Mouse (Mus musculus): Measurements from ENCODE around the gene Ccdc85b.

The Ccdc85b gene

DNA sequence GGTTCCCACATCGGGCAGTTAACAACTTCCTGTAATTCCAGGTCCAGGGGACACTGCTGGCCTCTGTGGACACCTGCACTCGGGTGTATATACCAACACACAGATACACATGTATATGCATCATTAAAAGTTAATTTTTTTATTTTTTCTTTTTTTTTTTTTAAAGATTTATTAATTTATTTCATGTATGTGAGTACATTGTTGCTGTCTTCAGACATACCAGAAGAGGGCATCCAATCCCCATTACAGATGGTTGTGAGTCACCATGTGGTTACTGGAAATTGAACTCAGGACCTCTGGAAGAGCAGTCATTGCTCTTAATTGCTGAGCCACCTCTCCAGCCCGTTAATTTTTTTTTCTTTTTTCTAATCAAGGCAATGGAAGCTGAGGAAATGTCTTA, 15.2 kb upstream of the Ccdc85b start:
- CTCF ChIA-PET, result interaction anchor here (0.8 to 3.3 kb wide), 8 partner anchors 9 to 95 kb away, joined by 3 to 21 read pairs (median 6); partner anchors contain the start of genes Mus81 (in 2 of the 4), Ap5b1 (in 1 of the 4) and Ccdc85b (in 1 of the 4)
- POLR2A ChIA-PET, result interaction anchor here in 3 of 4 experiments (0.7 to 28.9 kb wide), 12 partner anchors 9 to 176 kb away, joined by 3 to 735 read pairs (median 6); partner anchors contain the start of genes Cfl1 (in 3 of the 3), Mus81 (in 3 of the 3), Fibp (in 2 of the 3) and Ccdc85b (in 1 of the 3)

GRCm38 (mm10) chr19:5471846-5472245, 14.2 kb upstream of the Ccdc85b start:
- CTCF ChIA-PET, result interaction anchor here in 3 of 4 experiments (0.7 to 1.9 kb wide), 6 partner anchors 8 to 316 kb away, joined by 3 to 7 read pairs (median 3); partner anchors contain the start of genes Fibp (in 1 of the 3) and Mus81 (in 1 of the 3)
- POLR2A ChIA-PET, result interaction anchor here in 3 of 4 experiments (0.7 to 28.9 kb wide), 9 partner anchors 14 to 574 kb away, joined by 3 to 735 read pairs (median 4); partner anchors contain the start of genes Ccdc85b (in 2 of the 3), Cfl1 (in 2 of the 3) and Mus81 (in 2 of the 3)

DNA sequence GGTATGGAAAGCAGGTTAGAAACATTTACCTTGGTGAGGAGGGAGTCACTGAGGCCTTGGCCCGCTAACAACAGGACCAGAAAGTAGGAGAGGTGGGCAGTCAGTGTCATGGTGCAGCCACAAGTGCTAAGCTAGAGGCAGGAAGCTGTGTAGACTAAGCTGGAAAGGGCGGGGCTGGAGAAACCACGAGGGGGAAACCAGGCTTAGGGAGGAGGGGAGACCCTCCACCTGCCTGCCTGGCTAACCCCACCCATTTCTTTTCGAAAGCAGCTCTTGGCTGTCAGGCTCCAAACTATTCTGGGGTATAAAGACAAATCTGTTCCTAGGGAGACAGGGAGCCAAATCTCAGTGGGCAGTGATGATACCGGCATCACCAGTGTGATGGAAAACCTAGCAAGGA, 10.7 kb upstream of the Ccdc85b start, which contains the start of gene Ctsw:
TSS of gene Ctsw (minus strand) at position 134 of the 400 bp plus-strand sequence.
- POLR2A ChIA-PET, result interaction anchor here (0.6 to 28.9 kb wide), 26 partner anchors 8 to 1007 kb away, joined by 3 to 735 read pairs (median 4); partner anchors contain the start of genes Mus81 (in 4 of the 4), Ccdc85b (in 3 of the 4), Cfl1 (in 3 of the 4) and Drap1 (in 3 of the 4)
- CTCF ChIA-PET, result interaction anchor here in 3 of 4 experiments (0.6 to 10.5 kb wide), 6 partner anchors 11 to 319 kb away, joined by 4 to 118 read pairs (median 6); partner anchors contain the start of genes Mus81 (in 2 of the 3), Ccdc85b (in 1 of the 3) and Cfl1 (in 1 of the 3)

GRCm38 (mm10) chr19:5466916-5467500, 9.3 kb upstream of the Ccdc85b start:
- ChIA-PET CTCF (interaction anchor here in 1 of 4 experiments (0.6 to 10.5 kb wide), 3 partner anchors 10 to 320 kb away, joined by 3 to 118 read pairs (median 10); partner anchors contain the start of genes Ccdc85b, Cfl1 and Mus81), POLR2A (interaction anchor here in 3 of 4 experiments (0.7 to 28.9 kb wide), 9 partner anchors 10 to 167 kb away, joined by 3 to 735 read pairs (median 8); partner anchors contain the start of genes Ccdc85b (in 2 of the 3), Cfl1 (in 2 of the 3), Mus81 (in 2 of the 3) and Drap1 (in 1 of the 3))

DNA sequence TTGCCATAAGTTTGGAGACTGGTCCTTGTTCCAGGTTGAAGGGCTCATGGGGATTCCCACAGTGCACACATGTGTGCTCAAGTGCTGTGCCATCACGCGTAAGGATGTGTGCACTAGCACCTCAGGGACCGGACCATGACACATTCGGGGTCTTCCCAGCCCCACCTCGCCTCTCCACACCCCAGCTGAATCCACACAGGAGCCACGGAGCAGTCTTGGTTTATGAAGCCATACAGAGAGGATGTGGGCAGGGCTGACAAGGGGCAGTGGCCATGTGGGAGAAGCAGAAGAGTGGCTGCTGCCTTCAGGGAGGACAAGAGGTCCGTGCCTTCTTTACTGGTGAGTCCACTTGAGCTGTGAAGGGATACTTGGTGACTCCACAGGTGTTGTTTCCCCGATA, 7.3 kb upstream of the Ccdc85b start:
- ChIA-PET CTCF (interaction anchor here (0.6 to 10.5 kb wide), 9 partner anchors 10 to 167 kb away, joined by 3 to 118 read pairs (median 8); partner anchors contain the start of genes Mus81 (in 3 of the 4), Ap5b1 (in 1 of the 4), Cfl1 (in 1 of the 4) and Efemp2 (in 1 of the 4)), POLR2A (interaction anchor here in 3 of 4 experiments (0.6 to 28.9 kb wide), 12 partner anchors 8 to 57 kb away, joined by 3 to 735 read pairs (median 7); partner anchors contain the start of genes Mus81 (in 3 of the 3), Cfl1 (in 2 of the 3), AI837181 (in 1 of the 3) and Ccdc85b (in 1 of the 3))

- CTCF ChIA-PET, result interaction anchor here (0.6 to 10.5 kb wide), 60 partner anchors 8 to 410 kb away, joined by 3 to 118 read pairs (median 4); partner anchors contain the start of genes Mus81 (in 4 of the 4), AI837181 (in 1 of the 4), Ap5b1 (in 1 of the 4) and Cfl1 (in 1 of the 4)
- POLR2A ChIA-PET, result interaction anchor here (0.5 to 28.9 kb wide), 57 partner anchors 10 to 986 kb away, joined by 3 to 735 read pairs (median 4); partner anchors contain the start of genes Mus81 (in 4 of the 4), Cfl1 (in 3 of the 4), Eif1ad (in 3 of the 4) and Drap1 (in 2 of the 4)
These were observed 6.3 kb upstream of the Ccdc85b start for GRCm38 (mm10) chr19:5463791-5464562.

- CTCF ChIA-PET, result interaction anchor here (0.6 to 10.5 kb wide), 51 partner anchors 9 to 409 kb away, joined by 3 to 118 read pairs (median 4); partner anchors contain the start of genes Mus81 (in 4 of the 4), AI837181 (in 1 of the 4), Ap5b1 (in 1 of the 4) and Cfl1 (in 1 of the 4)
- POLR2A ChIA-PET, result interaction anchor here (0.5 to 28.9 kb wide), 47 partner anchors 10 to 985 kb away, joined by 3 to 735 read pairs (median 4); partner anchors contain the start of genes Mus81 (in 4 of the 4), Cfl1 (in 3 of the 4), Drap1 (in 2 of the 4) and Efemp2 (in 2 of the 4)
These were observed 5.5 kb upstream of the Ccdc85b start for GRCm38 (mm10) chr19:5463212-5463611.

DNA sequence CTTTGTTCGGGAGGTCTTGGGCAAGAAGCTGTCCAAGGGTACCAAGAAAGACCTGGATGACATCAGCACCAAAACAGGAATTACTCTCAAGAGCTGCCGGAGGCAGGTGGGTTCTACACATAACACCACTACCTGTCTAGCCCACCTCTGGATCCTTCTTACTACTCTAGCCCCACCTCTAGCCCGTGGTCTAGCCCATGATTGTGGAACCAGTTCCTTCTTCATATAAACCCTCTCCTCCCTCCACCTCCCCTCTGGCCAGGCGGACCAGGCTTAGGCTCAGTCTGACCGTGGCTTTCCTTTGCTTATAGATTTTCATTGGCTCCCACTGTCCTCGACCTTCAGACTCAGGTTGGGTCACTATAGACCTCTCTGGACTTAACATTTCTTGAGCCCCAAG, 3.7 kb upstream of the Ccdc85b start:
- ChIA-PET POLR2A (interaction anchor here (1.0 to 28.9 kb wide), 13 partner anchors 9 to 166 kb away, joined by 3 to 735 read pairs (median 7); partner anchors contain the start of genes Mus81 (in 4 of the 4), Cfl1 (in 2 of the 4), Drap1 (in 2 of the 4) and AI837181 (in 1 of the 4)), CTCF (interaction anchor here in 2 of 4 experiments (2.2 to 10.5 kb wide), 2 partner anchors 27 kb away, joined by 13 to 118 read pairs; partner anchors contain the start of genes Mus81 (in 2 of the 2) and Cfl1 (in 1 of the 2))

DNA sequence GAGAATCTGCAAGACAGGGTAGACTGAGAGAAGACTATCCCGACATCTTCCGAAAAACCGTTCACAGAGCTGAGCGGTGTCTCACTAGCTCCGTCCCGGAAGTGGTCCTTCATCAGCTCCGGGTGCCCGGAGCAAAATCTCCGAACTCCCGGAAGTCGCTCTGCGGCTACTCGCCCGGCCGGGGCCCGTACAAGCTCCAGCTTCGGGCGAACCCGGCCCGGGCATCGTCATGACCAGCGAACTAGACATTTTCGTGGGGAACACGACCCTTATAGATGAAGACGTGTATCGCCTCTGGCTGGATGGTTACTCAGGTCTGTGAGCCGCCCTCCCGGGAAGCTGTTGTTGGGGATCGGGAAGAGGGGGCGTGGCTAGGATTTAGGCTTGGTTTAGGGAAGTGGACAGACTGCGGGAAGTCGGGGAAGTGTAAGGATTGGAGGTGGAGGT, 2.8 kb upstream of the Ccdc85b start, which contains the start of gene Fibp:
TSS of gene Fibp (plus strand) at position 151 of the 447 bp plus-strand sequence.
- ChIA-PET POLR2A (interaction anchor here (0.5 to 28.9 kb wide), 46 partner anchors 8 to 804 kb away, joined by 3 to 735 read pairs (median 4); partner anchors contain the start of genes Mus81 (in 4 of the 4), Cfl1 (in 3 of the 4), AI837181 (in 2 of the 4) and Drap1 (in 2 of the 4)), CTCF (interaction anchor here (0.5 to 10.5 kb wide), 16 partner anchors 9 to 326 kb away, joined by 3 to 118 read pairs (median 4); partner anchors contain the start of genes Mus81 (in 3 of the 4), Ap5b1 (in 1 of the 4) and Cfl1 (in 1 of the 4))

- POLR2A ChIA-PET, result interaction anchor here (0.7 to 28.9 kb wide), 37 partner anchors 8 to 625 kb away, joined by 3 to 735 read pairs (median 5); partner anchors contain the start of genes Mus81 (in 4 of the 4), Cfl1 (in 3 of the 4), AI837181 (in 2 of the 4) and Drap1 (in 2 of the 4)
- CTCF ChIA-PET, result interaction anchor here (0.5 to 10.5 kb wide), 13 partner anchors 10 to 327 kb away, joined by 3 to 118 read pairs (median 5); partner anchors contain the start of genes Mus81 (in 3 of the 4), Ap5b1 (in 1 of the 4) and Cfl1 (in 1 of the 4)
These were observed 2.2 kb upstream of the Ccdc85b start for GRCm38 (mm10) chr19:5459896-5460295.

DNA sequence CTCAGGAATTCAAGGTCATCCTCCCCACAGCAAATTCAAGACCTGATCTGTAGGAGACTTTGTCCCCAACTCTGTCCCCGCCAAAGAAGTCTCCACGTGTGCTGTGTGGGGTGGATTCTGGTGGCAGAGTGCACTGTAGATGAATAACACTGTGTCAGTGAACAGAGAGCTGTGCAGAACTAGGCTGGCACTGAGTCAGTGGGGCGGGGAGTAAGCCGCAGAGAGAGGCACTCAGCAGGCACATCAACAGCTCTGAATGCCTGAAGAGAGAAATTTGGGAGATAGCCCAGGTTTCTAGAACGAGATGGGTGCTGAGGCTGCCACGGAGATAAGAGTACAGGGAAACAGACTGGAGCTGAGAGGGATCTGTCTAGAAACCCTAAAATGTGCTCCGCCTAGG, 1.3 kb upstream of the Ccdc85b start:
- CTCF ChIA-PET, result interaction anchor here in 3 of 4 experiments (1.9 to 10.5 kb wide), 4 partner anchors 29 to 51 kb away, joined by 8 to 118 read pairs (median 12); partner anchors contain the start of genes Mus81 (in 3 of the 3), Cfl1 (in 1 of the 3) and Snx32 (in 1 of the 3)
- POLR2A ChIA-PET, result interaction anchor here in 3 of 4 experiments (0.9 to 28.9 kb wide), 11 partner anchors 9 to 92 kb away, joined by 3 to 735 read pairs (median 14); partner anchors contain the start of genes Cfl1 (in 3 of the 3), Mus81 (in 3 of the 3), Banf1 (in 1 of the 3) and Eif1ad (in 1 of the 3)

GRCm38 (mm10) chr19:5456922-5457745, 560 bp downstream of the Ccdc85b start:
- ChIA-PET POLR2A (interaction anchor here (0.5 to 28.9 kb wide), 134 partner anchors 8 to 685 kb away, joined by 3 to 735 read pairs (median 4); partner anchors contain the start of genes Fosl1 (in 4 of the 4), Mus81 (in 4 of the 4), AI837181 (in 3 of the 4) and Cfl1 (in 3 of the 4)), CTCF (interaction anchor here (0.5 to 2.8 kb wide), 54 partner anchors 8 to 830 kb away, joined by 3 to 34 read pairs (median 4); partner anchors contain the start of genes Mus81 (in 3 of the 4), AI837181 (in 2 of the 4), Drap1 (in 2 of the 4) and Fosl1 (in 2 of the 4))

DNA sequence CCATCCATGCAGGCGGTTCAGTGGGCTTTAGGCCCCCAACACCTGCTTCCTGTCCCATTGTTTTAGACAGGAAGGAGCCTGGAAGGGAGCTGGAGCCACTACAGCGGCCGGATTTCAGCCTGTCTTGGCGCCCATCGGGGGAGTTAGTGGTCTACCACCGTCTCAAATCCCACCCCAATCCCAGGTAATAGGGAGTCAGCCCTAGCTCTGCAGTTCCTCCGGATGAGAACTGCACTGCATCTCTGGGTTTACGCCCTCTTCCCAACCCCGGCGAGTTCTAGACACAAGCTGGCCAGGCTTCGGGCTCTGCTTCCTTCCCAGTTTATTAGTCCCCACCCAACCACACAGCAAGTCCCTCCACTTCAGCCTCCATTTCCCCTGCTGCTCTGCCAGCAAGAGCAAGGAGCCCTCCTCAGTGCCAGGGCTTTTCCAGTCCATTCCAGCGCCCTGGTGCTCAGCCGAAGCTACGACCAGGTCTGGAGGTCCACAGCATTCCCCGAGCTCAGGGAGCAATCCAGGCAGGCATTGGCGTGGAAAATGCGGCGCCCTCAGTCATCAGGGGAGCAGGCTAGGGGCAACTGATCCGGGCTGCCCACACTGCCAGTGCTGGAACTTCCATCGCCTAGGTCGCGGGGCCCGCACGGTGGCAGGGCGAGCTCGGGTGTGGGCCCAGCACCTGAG, 1.3 kb downstream of the Ccdc85b start:
- ChIA-PET POLR2A (interaction anchor here (0.5 to 28.9 kb wide), 106 partner anchors 8 to 964 kb away, joined by 3 to 735 read pairs (median 4); partner anchors contain the start of genes Fosl1 (in 4 of the 4), AI837181 (in 3 of the 4), Cfl1 (in 3 of the 4) and Ctsw (in 3 of the 4)), CTCF (interaction anchor here (0.6 to 2.8 kb wide), 48 partner anchors 7 to 1868 kb away, joined by 3 to 34 read pairs (median 4); partner anchors contain the start of genes Mus81 (in 3 of the 4), AI837181 (in 2 of the 4), Drap1 (in 2 of the 4) and Fosl1 (in 2 of the 4))

- CTCF ChIA-PET, result interaction anchor here in 2 of 4 experiments (1.0 to 2.6 kb wide), 12 partner anchors 7 to 337 kb away, joined by 3 to 13 read pairs (median 4); partner anchors contain the start of genes Fosl1 (in 2 of the 2), AI837181 (in 1 of the 2), Ap5b1 (in 1 of the 2) and Drap1 (in 1 of the 2)
- POLR2A ChIA-PET, result interaction anchor here in 3 of 4 experiments (1.0 to 28.9 kb wide), 27 partner anchors 8 to 577 kb away, joined by 3 to 735 read pairs (median 16); partner anchors contain the start of genes Cfl1 (in 3 of the 3), Mus81 (in 3 of the 3), AI837181 (in 2 of the 3) and Drap1 (in 2 of the 3)
These were observed 2.1 kb downstream of the Ccdc85b start for GRCm38 (mm10) chr19:5455568-5455967.
